Mouse (Mus musculus) kidney, adult 2 months (tissue): ENCODE results near the gene Ankrd11. TPM values are rescaled to one million over a fixed set of nuclear protein-coding genes. Genes with fewer than 3 reads are reported as not detected.

Experiments
- DNase-seq: peaks from one replicate; pipeline ENCODE4 v3.0.0; 2021
- H3K27ac ChIP-seq: fragments of 200-500 bp; 2 replicates; pipeline ENCODE4 v1.5.1; 2012; ENCODE audit warnings: low read depth, low read length, control low read depth, inconsistent platforms; ENCODE audit not compliant: insufficient read depth
- H3K27me3 ChIP-seq: fragments of 200-500 bp; replicated peaks from 2 replicates; pipeline ENCODE4 v1.6.1; 2012; ENCODE audit warnings: mild to moderate bottlenecking, moderate library complexity, low read length, inconsistent platforms; ENCODE audit not compliant: control insufficient read depth, insufficient read depth
- H3K36me3 ChIP-seq: fragments of 200-500 bp; 2 replicates; pipeline ENCODE4 v1.6.1; 2012; ENCODE audit warnings: mild to moderate bottlenecking, moderate library complexity, low read length, inconsistent platforms; ENCODE audit not compliant: control insufficient read depth, insufficient read depth
- H3K4me1 ChIP-seq: fragments of 200-500 bp; 2 replicates; pipeline ENCODE4 v1.6.1; 2011; ENCODE audit warnings: low read length; ENCODE audit not compliant: control insufficient read depth, insufficient read depth
- H3K4me3 ChIP-seq: fragments of 200-500 bp; 2 replicates; pipeline ENCODE4 v1.5.1; 2011; ENCODE audit warnings: mild to moderate bottlenecking, low read depth, low read length, control low read depth; ENCODE audit not compliant: insufficient read depth
- CTCF ChIP-seq: fragments of 200-500 bp; conservative IDR thresholded peaks from 2 replicates; pipeline ENCODE4 v1.5.1; 2011; ENCODE audit warnings: low read depth, mild to moderate bottlenecking, control low read depth, low read length, moderate library complexity, mixed read lengths; ENCODE audit not compliant: insufficient read depth, insufficient read length
- POLR2A ChIP-seq: fragments of 200-500 bp; IDR thresholded peaks from one replicate; pipeline ENCODE4 v1.6.1; 2011; ENCODE audit warnings: low read depth, low read length, control low read depth
- WGBS: fragments of 180-500 bp; shearing (Covaris S2); methylation state at CpG from one replicate; pipeline ENCODE4 v1.1.7; 2018; 5-methylcytosine and 5-hydroxymethylcytosine counted together
- polyA plus RNA-seq: library from polyadenylated mRNA; depleted of rRNA; stranded (reverse); fragments of >200 nt; gene quantifications from 2 replicates; pipeline ENCODE4 v1.2.3, GENCODE M21; 2012

Ankrd11 gene
- polyA plus RNA-seq, 1 experiment, result 32.7 TPM

- no peaks in the 10 kb centered on the region for H3K4me1 ChIP-seq
- H3K4me3 ChIP-seq, result no peak overlapping the region
- DNase-seq, result no peak
- TF ChIP-seq CTCF (no peak), POLR2A (no peak)
- WGBS, result 79% methylated on average over 3 of the region's 3 CpGs
- no peak overlapping the region for H3K27ac ChIP-seq
- H3K27me3 ChIP-seq, result no peaks in the 10 kb centered on the region
- no peaks in the 10 kb centered on the region for H3K36me3 ChIP-seq
Measured at GRCm38 (mm10) chr8:122850641-122851240, 191.3 kb downstream of the Ankrd11 start.

GRCm38 (mm10) chr8:122849152-122849910 is 192.7 kb downstream of the Ankrd11 start:
- no peak overlapping the region for H3K27ac ChIP-seq
- 66% methylated on average over 11 of the region's 11 CpGs for WGBS
- H3K4me3 ChIP-seq, result no peak overlapping the region
- H3K36me3 ChIP-seq, result no peaks in the 10 kb centered on the region
- H3K4me1 ChIP-seq, result no peaks in the 10 kb centered on the region
- TF ChIP-seq CTCF (no peak), POLR2A (no peak)
- DNase-seq, result no peak
- H3K27me3 ChIP-seq, result no peaks in the 10 kb centered on the region

- no peak within 1 kb of the TSS for H3K4me3 ChIP-seq
- H3K27ac ChIP-seq, result no peak within 1 kb of the TSS
- H3K36me3 ChIP-seq, result no peaks in the 10 kb centered on the region
- WGBS, result 20% methylated on average over 17 of the region's 18 CpGs
- H3K27me3 ChIP-seq, result no peaks in the 10 kb centered on the region
- DNase-seq, result peak; percentile 24
- H3K4me1 ChIP-seq, result no peaks in the 10 kb centered on the region
- TF ChIP-seq POLR2A, result no peak
- no peak for TF ChIP-seq CTCF
Measured at GRCm38 (mm10) chr8:122847829-122848561, 194.1 kb downstream of the Ankrd11 start, which contains the start of gene Cdh15. Gene Cdh15 (plus strand): TSS chr8:122847966.

- Histone ChIP-seq H3K27ac (no peak overlapping the region), H3K36me3 (no peaks in the 10 kb centered on the region), H3K4me1 (no peaks in the 10 kb centered on the region), H3K4me3 (no peak overlapping the region), H3K27me3 (no peaks in the 10 kb centered on the region)
- no peak for DNase-seq
- WGBS, result 74% methylated on average over 4 of the region's 4 CpGs
- TF ChIP-seq POLR2A, result no peak
- no peak for TF ChIP-seq CTCF
Measured at GRCm38 (mm10) chr8:122845662-122846061, 196.4 kb downstream of the Ankrd11 start.

- Histone ChIP-seq H3K36me3 (no peaks in the 10 kb centered on the region), H3K4me1 (no peaks in the 10 kb centered on the region), H3K27me3 (no peaks in the 10 kb centered on the region), H3K27ac (no peak overlapping the region), H3K4me3 (no peak overlapping the region)
- no peak for TF ChIP-seq CTCF
- TF ChIP-seq POLR2A, result no peak
- no peak for DNase-seq
- WGBS, result 61% methylated on average over 3 of the region's 3 CpGs
Measured at GRCm38 (mm10) chr8:122844161-122844560, 197.9 kb downstream of the Ankrd11 start.

GRCm38 (mm10) chr8:122836696-122837095 is 205.4 kb downstream of the Ankrd11 start:
- H3K36me3 ChIP-seq, result no peaks in the 10 kb centered on the region
- no peaks in the 10 kb centered on the region for H3K27me3 ChIP-seq
- WGBS, result 76% methylated on average over 13 of the region's 13 CpGs
- DNase-seq, result no peak
- H3K27ac ChIP-seq, result no peak overlapping the region
- no peak for TF ChIP-seq CTCF
- TF ChIP-seq POLR2A, result no peak
- H3K4me3 ChIP-seq, result no peak overlapping the region
- H3K4me1 ChIP-seq, result no peaks in the 10 kb centered on the region

GRCm38 (mm10) chr8:122836199-122836598 is 205.9 kb downstream of the Ankrd11 start:
- no peak overlapping the region for H3K4me3 ChIP-seq
- no peaks in the 10 kb centered on the region for H3K27me3 ChIP-seq
- DNase-seq, result no peak
- WGBS, result 82% methylated on average over 12 of the region's 12 CpGs
- no peaks in the 10 kb centered on the region for H3K4me1 ChIP-seq
- no peaks in the 10 kb centered on the region for H3K36me3 ChIP-seq
- H3K27ac ChIP-seq, result no peak overlapping the region
- TF ChIP-seq POLR2A (no peak), CTCF (no peak)
